Mouse (Mus musculus) urinary bladder, postnatal 4 days (tissue): ENCODE measurements around the gene Dusp27.

Experiments
- DNase-seq, 2 experiments: peaks; one replicate each; pipeline ENCODE4 v3.0.0; 2021 to 2022; ENCODE audit warnings: low spot score in 2 of 2

Dusp27 gene

DNA sequence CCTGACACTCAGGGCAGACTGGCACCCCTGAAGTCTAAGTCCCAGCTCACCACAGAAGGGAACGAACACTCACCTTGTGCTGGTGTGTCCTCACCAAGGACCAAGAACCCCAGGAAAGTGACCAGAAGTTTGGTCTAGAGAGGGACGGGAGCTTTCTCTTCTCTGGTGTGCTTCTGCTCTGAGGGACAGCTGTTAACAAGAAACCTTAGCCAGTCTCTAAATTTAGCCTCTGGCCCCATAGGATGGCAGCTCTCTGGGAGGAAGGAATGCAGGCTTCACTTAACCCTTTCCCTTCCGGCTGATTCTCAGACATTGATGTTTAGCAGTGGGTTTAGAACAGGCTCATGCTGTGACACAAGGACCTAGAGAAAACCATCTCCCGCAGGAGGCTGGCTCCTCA, at the start of gene Dusp27:
TSS of gene Dusp27 (minus strand) at position 204 of the 400 bp plus-strand sequence.
- DNase-seq = no peak

GRCm38 (mm10) chr1:166173621-166174020, 45.9 kb upstream of the Dusp27 start:
- DNase-seq = peak; percentile 9 to 52

- peak in 1 of 2 experiments; percentile 34 for DNase-seq
Measured at GRCm38 (mm10) chr1:166172992-166173391, 45.3 kb upstream of the Dusp27 start.

- peak in 1 of 2 experiments; percentile 45 for DNase-seq
Measured at GRCm38 (mm10) chr1:166170852-166171251, 43.1 kb upstream of the Dusp27 start.

- peak in 1 of 2 experiments; percentile 26 for DNase-seq
Measured at GRCm38 (mm10) chr1:166169713-166170112, 42.0 kb upstream of the Dusp27 start.

GRCm38 (mm10) chr1:166168017-166168416, 40.3 kb upstream of the Dusp27 start:
- no peak for DNase-seq

DNA sequence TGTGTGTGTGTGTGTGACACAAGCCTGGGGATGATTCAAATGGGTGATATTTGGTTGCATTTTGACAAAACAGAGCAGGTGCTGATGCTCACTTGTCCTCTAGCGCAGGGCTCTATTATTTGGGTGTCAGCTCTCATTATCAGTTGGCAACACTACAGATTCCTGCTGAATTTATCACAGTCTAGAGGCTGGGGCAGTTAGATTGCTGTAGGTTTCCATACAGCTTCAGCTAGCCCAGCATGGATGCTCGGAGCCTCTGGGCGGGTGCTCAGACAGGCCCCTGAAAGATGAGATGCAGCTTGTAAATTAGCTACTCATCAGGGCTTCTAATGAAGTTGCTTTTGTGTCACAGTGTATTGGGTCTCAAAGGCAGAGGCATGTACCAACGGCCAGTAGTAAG, 39.7 kb upstream of the Dusp27 start:
- no peak for DNase-seq

- peak in 1 of 2 experiments; percentile 55 for DNase-seq
Measured at GRCm38 (mm10) chr1:166165159-166165558, 37.4 kb upstream of the Dusp27 start.

- peak in 1 of 2 experiments; percentile 35 for DNase-seq
Measured at GRCm38 (mm10) chr1:166164580-166164979, 36.9 kb upstream of the Dusp27 start.

DNA sequence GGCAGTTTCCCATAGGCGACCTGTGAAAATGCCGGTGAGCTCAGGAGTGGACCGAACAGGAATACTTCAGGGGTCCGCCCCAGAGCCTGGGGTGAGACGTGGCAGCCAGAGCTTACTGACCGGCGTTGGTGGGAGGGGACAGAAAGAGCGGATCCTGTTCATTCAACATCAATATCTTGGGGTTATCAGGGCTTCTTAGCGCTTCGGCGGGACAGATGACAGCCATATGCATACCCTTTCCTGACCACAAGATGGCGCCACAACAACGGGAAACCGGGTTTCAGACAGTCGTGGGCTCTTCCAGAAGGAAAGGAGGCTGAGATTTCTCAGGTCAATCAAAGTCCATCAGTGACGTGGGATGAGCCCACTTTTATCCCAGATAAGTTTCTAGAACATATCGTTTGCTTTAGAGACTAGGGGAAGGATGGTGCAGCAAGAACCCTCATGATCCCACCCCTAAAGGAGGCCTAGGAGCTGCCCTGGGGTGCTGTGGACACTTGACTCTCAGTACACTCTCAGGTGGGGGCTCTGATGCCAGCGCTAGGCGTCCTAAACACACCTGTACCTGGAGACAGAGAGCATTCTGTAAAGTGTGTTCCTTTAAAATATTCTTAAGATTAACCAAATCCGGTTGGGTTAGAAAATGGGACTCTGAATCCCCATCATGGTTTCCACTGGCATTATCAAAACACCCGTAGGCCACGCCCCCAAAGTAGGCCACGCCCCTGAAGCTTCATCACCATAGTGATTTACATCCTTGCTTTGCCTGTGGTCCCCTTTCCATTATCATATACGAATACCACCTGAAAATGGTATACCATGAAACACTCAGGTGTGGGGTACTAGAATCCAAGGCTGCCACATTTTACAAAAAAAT, 33.1 kb upstream of the Dusp27 start:
- DNase-seq = peak; percentile 37 to 82

DNA sequence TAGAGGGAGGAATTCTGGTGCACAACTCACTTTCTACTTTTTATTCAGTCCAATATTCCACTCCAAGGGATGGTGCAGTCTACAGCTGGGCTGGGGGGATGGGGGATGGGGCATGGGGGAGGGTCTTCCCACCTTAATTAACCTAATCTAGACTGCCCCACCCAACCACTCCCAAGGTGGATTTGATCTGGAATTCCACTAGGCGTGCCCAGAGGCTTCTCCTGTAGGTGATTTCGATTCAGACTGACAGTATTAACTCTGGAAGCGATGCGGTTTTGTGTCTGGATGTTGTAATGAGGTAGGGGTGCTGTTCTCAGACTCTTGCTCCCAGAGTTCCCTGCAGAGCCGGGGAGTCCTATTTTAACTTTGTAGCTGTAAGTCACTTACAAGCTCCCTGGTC, 32.4 kb upstream of the Dusp27 start:
- DNase-seq = no peak

DNA sequence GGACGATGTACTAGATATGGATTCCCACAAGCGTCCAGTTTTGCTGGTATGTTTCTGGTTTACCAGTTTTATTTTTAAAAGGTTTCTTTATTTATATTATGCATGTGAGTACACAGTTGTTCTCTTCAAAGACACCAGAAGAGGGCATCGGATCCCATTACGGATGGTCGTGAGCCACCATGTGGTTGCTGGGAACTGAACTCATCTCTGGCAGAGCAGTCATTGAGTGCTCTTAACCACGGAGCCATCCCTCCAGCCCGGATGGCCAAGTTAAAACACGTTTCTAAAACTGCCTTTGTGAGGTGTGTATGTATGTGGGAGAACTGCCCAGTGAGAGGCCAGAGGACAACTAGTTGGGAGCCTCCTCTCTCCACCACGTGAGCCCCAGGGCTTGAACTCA, 30.9 kb upstream of the Dusp27 start:
- no peak for DNase-seq

DNA sequence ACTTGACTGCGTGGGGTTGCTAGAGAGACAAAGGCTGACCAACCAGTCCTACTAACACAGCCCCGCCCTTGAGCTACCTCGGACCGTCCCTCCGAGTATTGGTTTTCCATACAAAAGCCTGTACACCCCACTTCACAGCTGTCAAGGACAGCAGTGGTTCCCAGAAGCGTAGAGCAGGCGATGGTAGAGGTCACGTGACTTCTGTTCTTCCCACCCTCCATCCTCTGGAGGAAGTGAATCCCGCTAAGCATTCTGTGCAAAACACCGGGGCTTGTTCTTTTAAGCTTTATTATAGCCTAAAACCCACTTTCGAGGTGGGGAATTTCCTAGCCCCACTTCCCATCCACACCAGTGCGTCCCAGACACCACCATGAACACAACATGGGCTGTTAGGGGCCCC, 30.0 kb upstream of the Dusp27 start:
- DNase-seq = no peak

DNA sequence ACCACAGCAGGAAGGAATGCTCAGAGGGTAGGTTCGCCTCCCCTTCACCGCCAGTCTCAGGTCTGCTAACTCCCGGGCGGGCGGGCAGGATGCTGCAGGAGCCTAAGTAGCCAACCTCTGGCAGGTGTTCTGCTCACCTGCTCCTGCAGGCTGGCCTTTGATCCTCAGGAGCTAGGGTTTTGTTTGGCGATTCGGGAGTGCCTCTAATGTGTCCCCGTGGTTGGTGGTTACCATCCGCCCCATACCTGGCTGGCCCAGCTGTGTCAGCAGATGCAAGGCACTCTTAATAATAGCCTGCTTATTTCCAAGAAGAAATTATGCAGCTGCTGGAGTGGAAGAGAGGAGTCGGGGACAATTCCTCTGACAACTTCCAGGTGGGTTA, 27.4 kb upstream of the Dusp27 start:
- DNase-seq = no peak

DNA sequence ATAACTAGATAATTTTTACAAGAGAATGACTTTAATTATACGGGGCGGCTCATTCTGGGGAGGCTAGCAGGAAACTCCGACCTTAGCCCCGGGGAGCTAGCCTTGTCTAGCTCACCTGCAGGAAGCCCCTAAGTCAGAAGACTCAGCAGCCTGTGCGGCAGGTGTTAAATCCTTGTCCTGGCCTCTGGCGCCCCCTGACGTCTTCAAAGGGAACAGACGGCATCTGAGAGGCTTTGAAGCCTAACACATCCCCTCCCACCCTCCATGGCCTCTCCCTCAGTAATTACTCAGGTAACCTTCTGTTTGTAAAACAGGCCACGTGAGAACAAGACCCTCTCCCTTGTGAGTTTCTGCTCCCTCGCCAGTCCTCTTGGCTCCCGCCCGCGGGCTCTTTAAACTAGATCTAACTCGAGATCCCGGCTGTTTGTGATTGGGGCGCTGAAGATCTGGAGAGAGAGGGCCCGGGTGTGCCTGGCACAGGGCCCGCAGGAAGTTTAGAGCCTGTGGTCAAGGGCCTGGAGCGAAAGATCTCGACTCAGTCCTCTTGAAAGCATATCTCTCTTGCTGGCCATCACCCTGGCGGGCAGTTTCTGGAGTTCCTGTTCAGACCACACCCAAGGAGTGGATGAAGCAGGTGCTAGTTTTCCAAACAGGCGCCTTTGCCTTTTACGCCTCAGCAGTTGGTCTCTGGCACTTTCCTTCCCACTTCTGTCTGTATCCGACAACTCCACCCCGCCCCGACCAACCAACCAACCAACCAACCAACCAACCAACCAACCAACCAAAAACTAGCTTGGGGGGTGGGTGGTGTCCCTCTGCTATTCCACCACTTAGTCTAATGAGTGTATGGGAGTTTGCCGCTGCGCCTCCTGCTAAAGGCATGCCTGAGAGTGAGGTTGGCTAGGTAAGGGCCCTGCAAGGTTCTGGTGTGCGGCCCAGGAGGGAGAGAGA, 26.7 kb upstream of the Dusp27 start:
- peak; percentile 44 to 75 for DNase-seq

DNA sequence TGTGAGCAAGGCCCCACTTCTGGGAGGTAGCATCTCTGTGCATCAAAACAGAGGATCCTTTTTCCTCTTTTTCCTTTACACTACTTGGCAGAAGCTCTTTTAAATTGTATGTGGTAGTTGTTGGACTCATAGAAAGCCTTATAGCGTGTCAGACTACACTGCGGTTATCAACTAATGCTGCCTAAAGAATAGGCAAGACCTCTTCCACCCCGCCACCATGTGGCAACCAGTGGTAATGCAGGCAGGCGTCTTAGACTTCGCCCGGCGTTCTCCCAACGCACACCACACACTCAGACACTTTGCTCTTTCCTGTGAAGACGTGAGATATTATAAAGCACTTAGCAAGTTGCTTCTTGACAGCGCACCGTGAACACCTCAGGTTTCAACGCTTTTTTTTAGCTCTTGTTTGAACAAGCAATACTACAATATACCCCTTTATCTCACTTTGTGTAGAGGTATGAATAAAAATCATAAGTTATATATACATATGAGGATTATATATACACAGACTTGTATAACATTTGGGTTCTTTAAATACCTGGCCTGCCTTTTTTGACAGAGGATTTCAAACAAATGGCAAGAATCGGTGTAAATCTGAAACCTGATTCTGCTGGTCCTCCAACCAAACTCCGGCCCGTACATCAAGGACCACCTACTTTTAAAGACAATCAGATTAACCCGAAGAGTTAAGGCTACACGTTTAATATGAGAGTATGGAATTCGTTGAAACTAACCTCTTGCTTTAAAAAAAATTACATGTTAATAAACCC, 25.8 kb upstream of the Dusp27 start:
- DNase-seq = peak; percentile 66 to 94

GRCm38 (mm10) chr1:166152034-166152433, 24.3 kb upstream of the Dusp27 start:
- no peak for DNase-seq

DNA sequence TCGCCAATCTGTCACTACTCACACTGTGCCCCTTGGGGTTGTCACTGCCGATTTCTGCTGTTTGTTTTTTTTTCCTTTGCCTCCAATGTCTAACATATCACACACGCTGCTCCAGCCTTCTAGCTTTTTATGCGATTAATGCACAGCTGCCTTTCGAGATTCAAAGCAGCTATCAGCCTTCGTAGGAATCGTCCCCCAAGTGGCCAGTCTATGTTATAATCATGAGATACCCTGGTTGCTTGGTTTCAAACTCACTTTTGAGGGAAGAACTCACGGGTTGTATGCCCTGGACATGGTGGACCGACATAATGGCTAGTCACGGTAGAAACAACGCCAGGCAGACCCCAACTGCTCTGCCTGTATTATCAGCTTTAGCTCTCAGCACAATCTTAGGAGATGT, 23.6 kb upstream of the Dusp27 start:
- DNase-seq = no peak

GRCm38 (mm10) chr1:166150035-166150434, 22.3 kb upstream of the Dusp27 start:
- no peak for DNase-seq

DNA sequence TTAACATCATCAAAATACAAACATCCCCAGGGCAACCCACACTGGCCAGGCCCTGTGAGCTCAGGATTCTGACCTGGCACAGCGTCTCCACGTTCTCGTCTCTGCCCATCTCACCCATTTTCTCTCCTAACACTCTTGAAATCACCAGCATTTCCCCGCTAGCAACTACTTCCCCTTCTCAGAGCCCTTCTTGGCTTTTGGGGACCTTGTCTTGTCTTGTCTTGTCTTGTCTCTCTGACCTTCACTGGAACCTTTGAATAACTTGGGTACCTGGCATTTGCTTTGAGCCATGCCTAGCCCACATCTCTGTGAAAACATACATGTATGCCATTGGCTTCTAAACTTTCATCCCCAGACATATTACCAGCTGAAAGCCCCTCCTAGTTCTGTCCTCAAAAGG, 21.7 kb upstream of the Dusp27 start:
- DNase-seq = no peak

DNA sequence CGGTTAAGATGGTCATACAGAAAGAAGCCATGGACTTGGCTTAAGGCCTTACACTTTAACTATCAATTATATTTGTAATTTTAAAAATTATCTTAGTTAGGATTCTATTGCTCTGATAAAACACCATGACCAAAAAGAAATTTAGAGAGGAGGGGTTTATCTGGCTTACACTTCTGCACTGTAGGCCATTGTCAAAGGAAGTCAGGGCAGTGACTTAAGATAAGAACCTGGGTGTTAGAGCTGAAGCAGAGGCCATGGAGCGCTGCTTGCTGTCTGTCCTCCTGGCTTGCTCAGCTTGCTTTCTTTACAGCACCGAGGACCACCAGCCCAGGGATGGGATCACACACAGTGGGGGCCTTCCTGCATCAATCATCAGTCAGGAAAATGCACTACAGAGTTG, 19.9 kb upstream of the Dusp27 start:
- DNase-seq = no peak

- no peak for DNase-seq
Measured at GRCm38 (mm10) chr1:166146626-166147025, 18.9 kb upstream of the Dusp27 start.
